Mouse (Mus musculus) cerebellum, adult 2 months (tissue): ENCODE results near the gene Adcy10.

ENCODE experiments used
- CTCF ChIP-seq: fragments of 200-500 bp; IDR thresholded peaks from 2 replicates; pipeline ENCODE4 v1.5.1; 2011; ENCODE audit warnings: low read depth, mild to moderate bottlenecking, control low read depth, low read length, moderate library complexity, borderline replicate concordance; ENCODE audit not compliant: insufficient read depth
- POLR2A ChIP-seq: fragments of 200-500 bp; IDR thresholded peaks from 2 replicates; pipeline ENCODE4 v1.6.1; 2011; ENCODE audit warnings: low read length, control low read depth, borderline replicate concordance; ENCODE audit not compliant: insufficient read depth

DNA sequence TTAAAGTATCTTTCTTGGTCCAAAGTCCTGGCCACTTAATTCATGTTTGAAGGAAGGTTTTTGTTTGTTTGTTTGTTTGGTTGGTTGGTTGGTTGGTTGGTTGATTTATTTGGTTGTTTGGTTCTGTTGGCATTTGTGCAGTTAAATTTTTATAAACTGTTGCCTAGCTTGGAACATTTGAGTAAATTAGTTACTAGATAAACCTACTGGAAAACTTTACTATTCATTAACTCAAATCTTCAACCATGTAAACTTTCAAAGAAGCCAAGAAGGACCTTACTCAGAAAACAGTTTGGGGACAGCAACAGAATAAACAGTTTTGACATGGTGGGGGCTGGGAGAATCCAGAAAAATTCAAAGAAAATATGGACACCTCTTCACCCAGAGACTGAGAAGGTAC is 16.0 kb upstream of the Adcy10 start:
- no peak for TF ChIP-seq CTCF
- no peak for TF ChIP-seq POLR2A
